In genomic region chr3:51660060-51660459, GRCm38 (mm10) we compare ENCODE assay signal across 11 mouse cellular contexts. TPM values are rescaled to one million over a fixed set of nuclear protein-coding genes. Genes with fewer than 3 reads are reported as not detected.
DNase-seq lines count a peak whose midpoint lies in the region; ATAC-seq and TF ChIP-seq lines count a peak whose summit lies in the region.
"Had no signal": no experiment of that assay in that cellular context is flagged by ENCODE, and none has a peak within 500 bp of the region (broad histone marks: within the 10 kb centered on the region; RNA-seq: fewer than 3 reads in every experiment).

Gene Mgst2 (plus strand): TSS chr3:51660360.

- WGBS in spleen, adult 2 months: 36% methylated on average over 4 of the region's 4 CpGs
- 45% methylated on average over 4 of the region's 4 CpGs for WGBS in liver, embryonic 13.5 days (ENCODE audit: insufficient replicate concordance)
- WGBS in stomach, embryonic 16.5 days: 29% methylated on average over 4 of the region's 4 CpGs
- WGBS in forebrain, embryonic 11.5 days: 79% methylated on average over 4 of the region's 4 CpGs

- H3K4me3 ChIP-seq in spleen, adult 2 months (ENCODE audit: extremely low read depth, insufficient read depth, insufficient read length): peak within 1 kb of the TSS; percentile 55
- peak within 1 kb of the TSS; percentile 37 for H3K4me3 ChIP-seq in liver, embryonic 13.5 days (replicated peaks)
- peak within 1 kb of the TSS; percentile 31 for H3K4me3 ChIP-seq in stomach, embryonic 16.5 days (replicated peaks; ENCODE audit: low read length)
- H3K4me3 ChIP-seq in forebrain, embryonic 11.5 days (ENCODE audit: low read depth, low read length): no peak within 1 kb of the TSS
- H3K4me3 ChIP-seq: midbrain, embryonic 12.5 days had no signal

- peak within 1 kb of the TSS; percentile 73 for H3K27ac ChIP-seq in spleen, adult 2 months (ENCODE audit: insufficient read depth, low read length)
- peak within 1 kb of the TSS; percentile 61 for H3K27ac ChIP-seq in liver, embryonic 13.5 days
- peak within 1 kb of the TSS; percentile 85 for H3K27ac ChIP-seq in stomach, embryonic 16.5 days (ENCODE audit: low read length)
- no peak within 1 kb of the TSS for H3K27ac ChIP-seq in forebrain, embryonic 11.5 days (ENCODE audit: low read depth, low read length)
- H3K27ac ChIP-seq: midbrain, embryonic 12.5 days had no signal

- H3K36me3 ChIP-seq in spleen, adult 2 months (ENCODE audit: control insufficient read depth, insufficient read depth, low read length): no peaks in the 10 kb centered on the region
- no peaks in the 10 kb centered on the region for H3K36me3 ChIP-seq in liver, embryonic 13.5 days
- no peaks in the 10 kb centered on the region for H3K36me3 ChIP-seq in stomach, embryonic 16.5 days (ENCODE audit: control insufficient read depth, insufficient read depth, low read length)
- H3K36me3 ChIP-seq in forebrain, embryonic 11.5 days (ENCODE audit: control insufficient read depth, insufficient read depth, low read length): no peaks in the 10 kb centered on the region
- H3K36me3 ChIP-seq: midbrain, embryonic 12.5 days had no signal

- peak within 1 kb of the TSS; percentile 53 for H3K4me2 ChIP-seq in liver, embryonic 13.5 days
- peak within 1 kb of the TSS; percentile 38 for H3K4me2 ChIP-seq in stomach, embryonic 16.5 days (ENCODE audit: low read depth, low read length)
- no peak within 1 kb of the TSS for H3K4me2 ChIP-seq in forebrain, embryonic 11.5 days (ENCODE audit: low read depth, low read length, severe bottlenecking)
- H3K4me2 ChIP-seq: midbrain, embryonic 12.5 days had no signal

- no peak for TF ChIP-seq POLR2A in spleen, adult 2 months (IDR thresholded peaks at IDR 0.05; ENCODE audit: low read depth, low read length)

- TF ChIP-seq CTCF in spleen, adult 2 months (IDR thresholded peaks at IDR 0.05; ENCODE audit: extremely low read depth, insufficient read depth, insufficient read length, insufficient replicate concordance): no peak

- peaks cover 14% of the 10 kb centered on the region; the same call in 1 of the 2 replicates for H3K4me1 ChIP-seq in spleen, adult 2 months (ENCODE audit: control insufficient read depth, insufficient read depth, insufficient read length)
- H3K4me1 ChIP-seq in liver, embryonic 13.5 days (replicated peaks): peaks cover 48% of the 10 kb centered on the region
- peaks cover 10% of the 10 kb centered on the region; the same call in 1 of the 2 replicates for H3K4me1 ChIP-seq in stomach, embryonic 16.5 days (ENCODE audit: control insufficient read depth, insufficient read depth, low read length)
- 0 out of 2 replicates have a peak, but pooled peaks cover 1% of the 10 kb centered on the region for H3K4me1 ChIP-seq in forebrain, embryonic 11.5 days (replicated peaks; ENCODE audit: control insufficient read depth, insufficient read depth, low read length)
- H3K4me1 ChIP-seq: midbrain, embryonic 12.5 days had no signal

- no peak for ATAC-seq in liver, embryonic 13.5 days (ENCODE audit: low read depth)
- ATAC-seq in stomach, embryonic 16.5 days (ENCODE audit: insufficient read depth, low FRiP score): no peak
- ATAC-seq in forebrain, embryonic 11.5 days (replicated peaks; ENCODE audit: low FRiP score): no peak

- H3K27me3 ChIP-seq in spleen, adult 2 months (ENCODE audit: control insufficient read depth, insufficient read depth, low read length): no peaks in the 10 kb centered on the region
- no peaks in the 10 kb centered on the region for H3K27me3 ChIP-seq in liver, embryonic 13.5 days
- H3K27me3 ChIP-seq in stomach, embryonic 16.5 days (ENCODE audit: control insufficient read depth, insufficient read depth, low read length): no peaks in the 10 kb centered on the region
- H3K27me3 ChIP-seq in forebrain, embryonic 11.5 days (ENCODE audit: control insufficient read depth, insufficient read depth, low read length): no peaks in the 10 kb centered on the region
- H3K27me3 ChIP-seq: midbrain, embryonic 12.5 days had no signal

- no peaks in the 10 kb centered on the region for H3K9me3 ChIP-seq in liver, embryonic 13.5 days (replicated peaks)
- no peaks in the 10 kb centered on the region for H3K9me3 ChIP-seq in stomach, embryonic 16.5 days (replicated peaks; ENCODE audit: control insufficient read depth, low read length)
- no peaks in the 10 kb centered on the region for H3K9me3 ChIP-seq in forebrain, embryonic 11.5 days (ENCODE audit: control insufficient read depth, low read length)
- H3K9me3 ChIP-seq: midbrain, embryonic 12.5 days had no signal

- H3K9ac ChIP-seq in liver, embryonic 13.5 days: peak within 1 kb of the TSS; percentile 52
- 0 out of 2 replicates have a peak within 1 kb of the TSS, but pooled peaks have one; percentile 13 for H3K9ac ChIP-seq in stomach, embryonic 16.5 days (ENCODE audit: low read length)
- no peak within 1 kb of the TSS for H3K9ac ChIP-seq in forebrain, embryonic 11.5 days (ENCODE audit: low read length)
- H3K9ac ChIP-seq: midbrain, embryonic 12.5 days had no signal

- no peak for DNase-seq in spleen, adult 2 months (ENCODE audit: low read depth in 1 of 2, low spot score in 2 of 2)
- DNase-seq in spleen, adult 12 weeks (ENCODE audit: low spot score): no peak
- no peak for DNase-seq in adrenal gland, postnatal 36 days
- DNase-seq in liver, embryonic 13.5 days: no peak
- DNase-seq in cerebellum, adult 18-20 months: no peak
- no peak for DNase-seq in layer of hippocampus, postnatal 36 days
- no peak for DNase-seq in forebrain, embryonic 11.5 days (ENCODE audit: low spot score)
- DNase-seq: kidney, postnatal 10 days had no signal

RNA-seq across cellular contexts. Expression of gene Mgst2, which starts in this region (rescaled TPM):
- polyA plus RNA-seq in spleen, adult 2 months (2012; rRNA removed): 3.3 and 4.1 TPM in 2 replicates
- total RNA-seq in adrenal gland, postnatal 36 days (2021): 100 to 1,000 TPM; 162 to 243 TPM
- polyA plus RNA-seq in liver, embryonic 13.5 days (2015; fragmentation: Nextera tagmentation; extraction: Ambion mirVana): 16.5 and 18.8 TPM in 2 replicates
- 58.9 and 64.9 TPM in 2 replicates for polyA plus RNA-seq in stomach, embryonic 16.5 days (2015; fragmentation: Nextera tagmentation; extraction: Ambion mirVana)
- total RNA-seq in layer of hippocampus, postnatal 36 days (2021): not detected
- polyA plus RNA-seq in forebrain, embryonic 11.5 days (2014; fragmentation: Nextera tagmentation; extraction: Ambion mirVana): 0.28 TPM in 1 of 2 replicates, not detected in the other
- total RNA-seq: left cerebral cortex, postnatal 36 days had no signal

Comparison
In these comparisons a context has a peak if more than half of its experiments do, and no peak if none do; other contexts are left out.
1. RNA of gene Mgst2 (total RNA-seq): 162 to 243 TPM in adrenal gland, postnatal 36 days; not detected in layer of hippocampus, postnatal 36 days; every median in the first group is over 100 times any median in the second.